8 mouse cellular contexts compared by ENCODE assay signal in genomic region chr2:82053185-82053891, GRCm38 (mm10). TPM values are rescaled to one million over a fixed set of nuclear protein-coding genes. Genes with fewer than 3 reads are reported as not detected.
A peak's percentile ranks its signal among the peaks of the same experiment; 100 is the strongest.
DNase-seq lines count a peak whose midpoint lies in the region; ATAC-seq and TF ChIP-seq lines count a peak whose summit lies in the region.

Gene Zfp804a (plus strand): TSS chr2:82053222.

- no peak; the same call in 1 of the 2 replicates for TF ChIP-seq CTCF in left cerebral cortex, adult 2 months (IDR thresholded peaks at IDR 0.05)

- no peak within 1 kb of the TSS for H3K27ac ChIP-seq in lung, embryonic 16.5 days (ENCODE audit: low read length)
- H3K27ac ChIP-seq in left cerebral cortex, adult 2 months: peak within 1 kb of the TSS; percentile 85
- peak within 1 kb of the TSS; percentile 96 for H3K27ac ChIP-seq in midbrain, embryonic 14.5 days (replicated peaks; ENCODE audit: low read depth, low read length)

- ATAC-seq in lung, embryonic 16.5 days (ENCODE audit: low read depth): peak; percentile 83
- ATAC-seq in midbrain, embryonic 14.5 days (ENCODE audit: low FRiP score, low TSS enrichment): peak; percentile 95

- H3K27me3 ChIP-seq in lung, embryonic 16.5 days (ENCODE audit: control insufficient read depth, insufficient read depth, low read depth, low read length): peaks cover 28% of the 10 kb centered on the region
- no peaks in the 10 kb centered on the region for H3K27me3 ChIP-seq in midbrain, embryonic 14.5 days (ENCODE audit: control insufficient read depth, insufficient read depth, low read length)

- H3K9me3 ChIP-seq in lung, embryonic 16.5 days (ENCODE audit: control insufficient read depth, low read length): no peaks in the 10 kb centered on the region
- H3K9me3 ChIP-seq in midbrain, embryonic 14.5 days (ENCODE audit: control insufficient read depth, low read length): no peaks in the 10 kb centered on the region

- 1% methylated on average over 66 of the region's 82 CpGs for WGBS in lung, embryonic 16.5 days
- under 1% methylated on average over 80 of the region's 82 CpGs for WGBS in midbrain, embryonic 14.5 days

- intact Hi-C loops in heart, postnatal 10 days (cut with DNase I): no loop called here
- intact Hi-C loops in left cerebral cortex, adult 2 months (cut with DNase I): loop anchor here (5.0 to 10.0 kb wide), 3 partner anchors 191 to 1291 kb away; no protein-coding TSS in a partner anchor

- peak within 1 kb of the TSS; percentile 61 for H3K4me3 ChIP-seq in lung, embryonic 16.5 days (ENCODE audit: low read length)
- peak within 1 kb of the TSS; percentile 56 for H3K4me3 ChIP-seq in left cerebral cortex, adult 2 months
- H3K4me3 ChIP-seq in midbrain, embryonic 14.5 days (replicated peaks; ENCODE audit: low read depth, low read length): peak within 1 kb of the TSS; percentile 78

- no peak for DNase-seq in lung, adult 18-20 months
- DNase-seq in embryo, embryonic 11.5 days (ENCODE audit: low read depth, low spot score): peak; percentile 3
- DNase-seq in heart, postnatal 10 days: peak; percentile 19 to 26
- peak; percentile 34 to 59 for DNase-seq in left cerebral cortex, adult 2 months (ENCODE audit: extremely low spot score in 1 of 2, low spot score in 2 of 2)
- DNase-seq in midbrain, embryonic 14.5 days: peak; percentile 88
- no peak for DNase-seq in adipocyte (ENCODE audit: low spot score)
- DNase-seq in B cell, adult 2 months: no peak

- H3K4me1 ChIP-seq in lung, embryonic 16.5 days (replicated peaks; ENCODE audit: control insufficient read depth, insufficient read depth, low read length): peaks cover 8% of the 10 kb centered on the region; the same call in 1 of the 2 replicates
- 0 out of 2 replicates have a peak, but pooled peaks cover 4% of the 10 kb centered on the region for H3K4me1 ChIP-seq in midbrain, embryonic 14.5 days (ENCODE audit: control insufficient read depth, insufficient read depth, low read length)

- no peaks in the 10 kb centered on the region for H3K36me3 ChIP-seq in lung, embryonic 16.5 days (ENCODE audit: control insufficient read depth, insufficient read depth, low read length)
- H3K36me3 ChIP-seq in midbrain, embryonic 14.5 days (ENCODE audit: control insufficient read depth, insufficient read depth, low read length): no peaks in the 10 kb centered on the region

- H3K4me2 ChIP-seq in lung, embryonic 16.5 days (ENCODE audit: low read depth, low read length): peak within 1 kb of the TSS; percentile 99
- peak within 1 kb of the TSS; percentile 71 for H3K4me2 ChIP-seq in midbrain, embryonic 14.5 days (ENCODE audit: low read length)

- peak within 1 kb of the TSS; percentile 55 for H3K9ac ChIP-seq in lung, embryonic 16.5 days (ENCODE audit: low read length)
- H3K9ac ChIP-seq in midbrain, embryonic 14.5 days (replicated peaks; ENCODE audit: low read length): peak within 1 kb of the TSS; percentile 90

RNA-seq across cellular contexts. Expression of gene Zfp804a, which starts in this region (rescaled TPM):
- polyA plus RNA-seq in lung, embryonic 16.5 days (2015; fragmentation: Nextera tagmentation; extraction: Ambion mirVana): 0.11 and 0.23 TPM in 2 replicates
- not detected for total RNA-seq in heart, postnatal 10 days (2021)
- 10 to 100 TPM; 14.3 to 16.2 TPM for total RNA-seq in left cerebral cortex, adult 2 months (2021)
- 11.7 and 12.9 TPM in 2 replicates for polyA plus RNA-seq in midbrain, embryonic 14.5 days (2014; fragmentation: Nextera tagmentation; extraction: Ambion mirVana)

Comparison
In these comparisons a context has a peak if more than half of its experiments do, and no peak if none do; other contexts are left out.
1. RNA of gene Zfp804a (total RNA-seq): 14.3 to 16.2 TPM in left cerebral cortex, adult 2 months; not detected in heart, postnatal 10 days; every median in the first group is over 10 times any median in the second.
2. RNA of gene Zfp804a (polyA plus RNA-seq): 11.7 to 12.9 TPM in midbrain, embryonic 14.5 days; 0.11 to 0.23 TPM in lung, embryonic 16.5 days; every median in the first group is over 10 times any median in the second.
3. Peak in ATAC-seq, H3K4me3 ChIP-seq, H3K9ac ChIP-seq and H3K4me2 ChIP-seq in lung, embryonic 16.5 days; RNA of the gene not detected or under 1 TPM.
4. Peak in DNase-seq in heart, postnatal 10 days; RNA of the gene not detected or under 1 TPM.
5. DNase-seq: peak in embryo, embryonic 11.5 days (single experiment), left cerebral cortex, adult 2 months (2 of 2) and midbrain, embryonic 14.5 days (single experiment); none in lung, adult 18-20 months (0 of 2), adipocyte (single experiment) and B cell, adult 2 months (0 of 2).
6. Peak in every context shown above with its lines, with median percentiles within 50 percentile points of each other: H3K4me3 ChIP-seq.